Mouse (Mus musculus) CD4-positive, CD25-positive, alpha-beta regulatory T cell, adult 4 months (primary cell): ENCODE results near the gene Slc5a10. TPM values are rescaled to one million over a fixed set of nuclear protein-coding genes. Genes with fewer than 3 reads are reported as not detected.
"Not testable (repeated sequence)": the region's sequence is repeated elsewhere in the genome, so short reads cannot be mapped to it uniquely, and the experiment has no call there.

ENCODE experiments used
- ATAC-seq: one replicate; pipeline ENCODE4 v1.8.0; 2017
- polyA plus RNA-seq, 2 experiments: library from polyadenylated mRNA; unstranded; fragments of 100-300 nt; shearing (Covaris generic); gene quantifications; one replicate each; pipeline ENCODE4 v1.2.1; 2017

The Slc5a10 gene
- polyA plus RNA-seq, 2 experiments from 2014 or later: not detected

- no peak for ATAC-seq
Measured at GRCm38 (mm10) chr11:61647956-61648748, 72.5 kb downstream of the Slc5a10 start.

- ATAC-seq: peak; percentile 72
Measured at GRCm38 (mm10) chr11:61647110-61647910, 73.3 kb downstream of the Slc5a10 start.

GRCm38 (mm10) chr11:61646499-61647039 lies 74.1 kb downstream of the Slc5a10 start:
- ATAC-seq: no peak

- ATAC-seq: no peak
Measured at GRCm38 (mm10) chr11:61645357-61645857, 75.2 kb downstream of the Slc5a10 start.

- ATAC-seq: peak; percentile 62
Measured at GRCm38 (mm10) chr11:61644576-61645326, 75.9 kb downstream of the Slc5a10 start.

GRCm38 (mm10) chr11:61643184-61643961 lies 77.3 kb downstream of the Slc5a10 start:
- ATAC-seq: no peak

GRCm38 (mm10) chr11:61642106-61642505 lies 78.5 kb downstream of the Slc5a10 start:
- no peak for ATAC-seq

- ATAC-seq: not testable (repeated sequence)
Measured at GRCm38 (mm10) chr11:61640585-61640984, 80.0 kb downstream of the Slc5a10 start.

GRCm38 (mm10) chr11:61639601-61640177 lies 80.9 kb downstream of the Slc5a10 start:
- ATAC-seq: peak; percentile 31

DNA sequence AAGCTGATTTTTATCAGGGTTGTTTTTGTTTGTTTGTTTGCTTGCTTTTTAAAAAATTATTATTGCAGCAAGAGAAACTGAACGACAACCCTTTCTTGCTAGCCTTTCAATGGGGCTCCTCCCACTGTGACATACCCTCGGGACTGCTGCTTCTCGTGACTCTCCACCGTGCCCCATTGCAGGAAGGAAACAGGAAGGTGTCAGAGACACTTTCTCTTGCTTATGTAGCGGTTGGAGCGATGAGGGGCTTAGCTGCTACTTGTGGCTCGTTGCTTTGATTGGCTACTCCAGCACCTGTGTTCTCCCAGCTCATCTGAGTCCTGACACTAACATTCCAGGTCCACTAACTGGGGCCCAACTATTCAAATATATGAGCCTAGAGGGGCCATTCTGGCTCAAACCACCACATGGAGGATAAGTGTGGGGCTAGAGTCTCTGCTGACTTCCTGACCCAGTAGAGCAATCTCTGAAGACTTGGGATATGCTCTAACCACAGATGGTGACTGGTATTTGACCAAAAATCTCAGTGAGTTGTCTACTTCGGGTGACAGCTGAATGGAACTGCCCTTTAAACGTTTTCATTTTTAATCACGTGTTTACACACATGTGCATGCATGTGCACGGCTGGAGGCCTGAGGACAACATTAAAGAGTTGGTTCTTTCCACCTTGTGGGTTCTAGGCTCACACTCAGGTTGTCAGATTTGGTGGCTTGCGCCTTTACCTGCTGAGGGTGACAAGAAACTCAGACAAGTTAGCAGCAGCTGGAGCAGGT lies 81.7 kb downstream of the Slc5a10 start:
- peak; percentile 79 for ATAC-seq

- ATAC-seq: no peak
Measured at GRCm38 (mm10) chr11:61637856-61638255, 82.8 kb downstream of the Slc5a10 start.

GRCm38 (mm10) chr11:61637413-61637812 lies 83.2 kb downstream of the Slc5a10 start:
- no peak for ATAC-seq

DNA sequence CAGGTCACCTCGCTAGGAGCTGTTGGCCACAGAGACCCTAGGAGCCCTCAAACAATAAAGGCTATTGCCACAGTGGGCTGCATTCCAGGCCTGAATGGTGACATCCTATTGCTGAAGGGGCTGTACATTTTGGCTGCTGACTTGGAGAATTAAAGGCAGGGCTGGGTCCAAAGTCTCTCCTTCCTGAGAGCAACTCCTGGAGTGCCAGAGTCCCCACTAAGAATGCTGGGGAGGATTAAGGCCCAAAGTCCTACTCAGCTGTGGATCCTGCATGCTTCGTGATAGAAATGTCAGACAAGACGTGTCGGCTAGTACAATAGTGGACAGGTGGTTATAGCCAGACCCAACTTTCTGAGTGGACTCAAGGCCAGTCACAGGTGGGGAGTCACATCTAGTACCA lies 84.3 kb downstream of the Slc5a10 start:
- not testable (repeated sequence) for ATAC-seq

GRCm38 (mm10) chr11:61629621-61630020 lies 91.0 kb downstream of the Slc5a10 start:
- peak; percentile 56 for ATAC-seq

- ATAC-seq: no peak
Measured at GRCm38 (mm10) chr11:61626509-61626908, 94.1 kb downstream of the Slc5a10 start.

GRCm38 (mm10) chr11:61625136-61625535 lies 95.5 kb downstream of the Slc5a10 start:
- no peak for ATAC-seq
